Mouse (Mus musculus) adrenal gland, adult (tissue): ENCODE data around the gene Ccr8.
A peak's percentile ranks its signal among the peaks of the same experiment; 100 is the strongest.
"Not testable (repeated sequence)": the region's sequence is repeated elsewhere in the genome, so short reads cannot be mapped to it uniquely, and the experiment has no call there.

ENCODE experiments used
- DNase-seq, 2 experiments: peaks; one replicate each; pipeline ENCODE4 v3.0.0; 2022 to 2023; ENCODE audit warnings: low spot score in 1 of 2; ENCODE audit not compliant: inconsistent age in 2 of 2

Ccr8 gene

GRCm38 (mm10) chr9:120089125-120089524 lies 2.8 kb upstream of the Ccr8 start:
- no peak for DNase-seq

GRCm38 (mm10) chr9:120091086-120091485 lies 828 bp upstream of the Ccr8 start:
- DNase-seq, result no peak

GRCm38 (mm10) chr9:120093701-120094100 lies 1.8 kb downstream of the Ccr8 start:
- DNase-seq, result no peak

GRCm38 (mm10) chr9:120095886-120096285 lies 4.0 kb downstream of the Ccr8 start:
- DNase-seq, result no peak

GRCm38 (mm10) chr9:120098682-120099081 lies 6.8 kb downstream of the Ccr8 start:
- peak; percentile 41 to 87 for DNase-seq

GRCm38 (mm10) chr9:120099304-120099703 lies 7.4 kb downstream of the Ccr8 start:
- DNase-seq, result no peak

- DNase-seq, result no peak
Measured at GRCm38 (mm10) chr9:120101165-120101564, 9.3 kb downstream of the Ccr8 start.

- not testable (repeated sequence) for DNase-seq
Measured at GRCm38 (mm10) chr9:120108953-120109352, 17.0 kb downstream of the Ccr8 start.

- peak; percentile 96 to 98 for DNase-seq
Measured at GRCm38 (mm10) chr9:120110211-120111018, 18.5 kb downstream of the Ccr8 start, which contains the start of gene Slc25a38. Slc25a38 (plus strand) TSS chr9:120110374.

- no peak for DNase-seq
Measured at GRCm38 (mm10) chr9:120111156-120111945, 19.4 kb downstream of the Ccr8 start.

GRCm38 (mm10) chr9:120112472-120112871 lies 20.6 kb downstream of the Ccr8 start:
- DNase-seq, result peak in 1 of 2 experiments; percentile 2

- no peak for DNase-seq
Measured at GRCm38 (mm10) chr9:120113456-120113855, 21.5 kb downstream of the Ccr8 start.

- no peak for DNase-seq
Measured at GRCm38 (mm10) chr9:120114051-120114788, 22.3 kb downstream of the Ccr8 start.

- DNase-seq, result no peak
Measured at GRCm38 (mm10) chr9:120114789-120115151, 22.9 kb downstream of the Ccr8 start.

GRCm38 (mm10) chr9:120115580-120115979 lies 23.7 kb downstream of the Ccr8 start:
- peak in 1 of 2 experiments; percentile 54 for DNase-seq

- DNase-seq, result no peak
Measured at GRCm38 (mm10) chr9:120116184-120116624, 24.3 kb downstream of the Ccr8 start.

GRCm38 (mm10) chr9:120118212-120118611 lies 26.3 kb downstream of the Ccr8 start:
- no peak for DNase-seq

- no peak for DNase-seq
Measured at GRCm38 (mm10) chr9:120120503-120120902, 28.6 kb downstream of the Ccr8 start.

- peak in 1 of 2 experiments; percentile 47 for DNase-seq
Measured at GRCm38 (mm10) chr9:120126868-120127267, 35.0 kb downstream of the Ccr8 start.

GRCm38 (mm10) chr9:120127538-120128251 lies 35.8 kb downstream of the Ccr8 start, which contains the start of gene Rpsa:
Rpsa (plus strand) TSS chr9:120127689.
- peak; percentile 98 for DNase-seq
